Mouse (Mus musculus): ENCODE results near the gene Tnrc6c.

DNA sequence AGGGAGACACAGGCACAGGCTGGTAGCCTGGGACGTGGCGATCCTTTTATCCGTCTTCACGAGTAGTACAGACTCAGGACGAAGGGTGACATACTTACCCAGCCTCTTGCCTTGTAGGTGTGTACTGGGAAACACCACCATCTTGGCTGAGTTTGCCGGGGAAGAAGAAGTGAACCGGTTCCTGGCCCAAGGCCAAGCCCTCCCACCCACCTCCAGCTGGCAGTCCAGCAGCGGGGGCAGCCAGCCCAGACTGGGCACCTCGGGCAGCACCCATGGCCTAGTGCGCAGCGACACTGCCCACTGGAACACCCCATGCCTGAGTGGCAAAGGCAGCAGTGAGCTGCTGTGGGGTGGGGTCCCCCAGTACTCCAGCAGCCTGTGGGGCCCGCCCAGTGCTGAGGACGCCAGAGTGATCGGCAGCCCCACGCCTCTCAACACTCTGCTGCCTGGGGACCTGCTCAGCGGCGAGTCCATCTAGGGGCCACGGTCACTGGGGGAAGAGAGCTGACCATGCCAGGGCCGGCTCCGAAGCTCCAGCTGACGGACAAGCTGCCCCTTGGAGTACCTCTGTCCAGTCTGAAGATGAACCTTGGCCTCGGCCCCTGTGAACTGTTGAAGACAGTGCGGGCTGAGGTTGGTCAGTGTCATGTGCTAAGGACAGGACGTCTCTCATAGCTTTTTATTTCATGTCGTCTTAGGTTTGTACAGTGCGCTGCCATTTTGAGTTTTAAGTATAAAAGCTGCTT, 106.5 kb downstream of the Tnrc6c start:
- TF ChIP-seq GATA1 (IDR thresholded peaks at IDR 0.05; ENCODE audit: borderline replicate concordance, low read length) (no peak), FLI1 (IDR thresholded peaks at IDR 0.05; ENCODE audit: low read length) (no peak)
